Mouse (Mus musculus) spleen, adult 2 months (tissue): ENCODE results near the gene Prkcq.

Experiments used
- CTCF ChIP-seq: fragments of 200-500 bp; IDR thresholded peaks from 2 replicates; pipeline ENCODE4 v1.5.1; 2011; ENCODE audit warnings: mild to moderate bottlenecking, inconsistent platforms; ENCODE audit not compliant: insufficient read depth, insufficient read length, insufficient replicate concordance; ENCODE audit errors: extremely low read depth
- POLR2A ChIP-seq: fragments of 200-500 bp; IDR thresholded peaks from 2 replicates; pipeline ENCODE4 v1.6.1; 2011; ENCODE audit warnings: low read depth, low read length, inconsistent platforms

GRCm38 (mm10) chr2:11194732-11195340 is 22.9 kb downstream of the Prkcq start:
- TF ChIP-seq CTCF (no peak), POLR2A (no peak)
